Mouse (Mus musculus): ENCODE results near the gene Rprd1b. TPM values are rescaled to one million over a fixed set of nuclear protein-coding genes. Genes with fewer than 3 reads are reported as not detected.

The Rprd1b gene
- total RNA-seq, 2 experiments from 2014 or later: 18.1 to 28.0 TPM

DNA sequence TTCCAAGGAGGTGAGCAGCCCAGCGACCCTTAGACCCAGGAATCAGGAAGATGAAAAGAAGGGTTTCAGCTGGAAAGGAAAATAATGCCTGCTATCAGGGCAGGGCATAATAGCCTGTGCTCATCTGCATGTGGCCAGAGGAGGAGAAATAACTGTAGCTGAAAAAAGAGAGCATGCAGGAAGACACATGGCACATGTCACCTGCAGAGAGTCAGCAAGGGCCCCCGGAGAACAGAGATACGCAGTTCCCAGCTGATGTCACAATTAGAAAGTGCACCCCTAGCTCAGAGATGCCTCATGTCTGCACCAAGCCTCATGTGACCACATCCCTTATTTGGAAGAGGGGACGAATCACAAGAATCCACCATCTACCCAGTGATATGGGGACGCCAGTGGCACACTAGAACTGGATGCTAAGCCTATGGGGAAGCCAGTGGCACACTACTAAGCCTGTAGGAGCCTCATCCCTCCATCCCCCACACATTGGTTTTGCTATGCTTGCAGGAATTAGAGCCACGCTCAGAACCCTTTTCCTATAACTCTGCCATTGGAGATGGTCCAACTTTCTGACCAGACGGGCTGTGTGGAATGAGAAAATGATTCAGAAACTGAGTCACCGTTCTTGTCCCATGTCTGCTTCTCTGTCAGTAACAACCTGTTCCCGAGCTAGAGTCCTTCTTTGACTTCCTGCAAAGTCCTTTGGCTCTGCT lies 139.4 kb downstream of the Rprd1b start:
- peak; percentile 54 for ATAC-seq (replicated peaks; ENCODE audit: poor library complexity, severe bottlenecking)

DNA sequence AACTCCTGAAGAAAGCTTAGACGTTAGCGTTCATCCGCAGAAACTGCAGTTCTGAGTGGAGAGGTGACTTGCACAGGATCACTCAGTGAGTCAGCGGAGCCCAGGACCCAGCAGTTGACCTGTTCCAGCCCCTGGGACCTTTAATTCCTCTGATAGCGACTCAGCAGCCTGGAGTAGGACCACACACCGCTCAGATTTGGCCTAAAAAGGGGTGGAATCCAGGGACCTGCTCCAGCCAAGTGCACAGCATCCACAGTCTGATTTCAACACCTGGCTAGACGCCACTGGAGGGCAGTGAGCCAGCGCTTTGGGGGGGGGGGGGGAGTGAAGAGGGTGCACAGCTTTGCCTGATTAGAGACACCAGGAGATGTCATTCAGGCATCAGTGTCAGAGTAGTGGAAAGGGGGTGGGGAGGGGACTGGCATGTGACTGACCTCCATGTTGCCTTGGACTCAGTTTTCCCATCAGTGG lies 140.5 kb downstream of the Rprd1b start:
- ATAC-seq (replicated peaks; ENCODE audit: poor library complexity, severe bottlenecking): no peak

DNA sequence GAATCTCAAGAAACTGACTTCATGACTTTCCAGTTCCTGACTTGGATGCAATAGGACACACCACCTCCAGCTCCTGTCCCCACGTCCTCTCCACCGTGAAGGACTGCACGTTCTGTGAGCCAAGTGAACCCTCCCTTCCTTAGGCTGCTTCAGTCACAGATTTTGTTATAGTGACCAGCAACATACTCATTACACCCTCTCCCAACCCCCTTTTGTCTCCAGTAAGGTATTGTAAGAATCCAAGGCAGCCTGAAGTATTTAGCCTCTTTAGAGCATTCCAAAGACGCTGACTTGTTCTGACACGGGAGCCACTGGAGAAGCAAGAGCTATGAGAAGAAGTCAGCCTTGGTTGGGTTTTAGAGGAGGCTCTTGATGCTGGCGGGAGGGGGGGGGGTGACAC lies 141.1 kb downstream of the Rprd1b start:
- ATAC-seq (replicated peaks; ENCODE audit: poor library complexity, severe bottlenecking): no peak

DNA sequence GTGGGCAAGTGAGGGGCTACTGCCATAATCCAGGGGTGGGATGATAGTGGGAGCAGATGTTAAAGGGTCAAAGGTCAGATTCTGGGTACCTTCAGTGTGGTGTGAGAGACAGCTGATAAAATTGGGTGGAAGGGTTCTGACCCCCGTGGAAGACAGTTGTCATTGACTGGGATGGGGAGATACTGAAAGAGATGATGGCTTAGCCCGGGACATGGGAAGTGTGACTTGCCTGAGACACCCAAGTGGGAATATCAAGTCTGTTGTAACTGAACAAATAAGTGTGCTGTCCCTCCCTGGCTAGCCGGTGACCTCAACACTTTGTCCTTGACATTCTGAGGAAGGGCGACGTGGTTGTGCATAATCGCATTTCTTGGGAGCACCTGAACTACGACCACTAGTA lies 141.5 kb downstream of the Rprd1b start:
- ATAC-seq (replicated peaks; ENCODE audit: poor library complexity, severe bottlenecking): no peak

DNA sequence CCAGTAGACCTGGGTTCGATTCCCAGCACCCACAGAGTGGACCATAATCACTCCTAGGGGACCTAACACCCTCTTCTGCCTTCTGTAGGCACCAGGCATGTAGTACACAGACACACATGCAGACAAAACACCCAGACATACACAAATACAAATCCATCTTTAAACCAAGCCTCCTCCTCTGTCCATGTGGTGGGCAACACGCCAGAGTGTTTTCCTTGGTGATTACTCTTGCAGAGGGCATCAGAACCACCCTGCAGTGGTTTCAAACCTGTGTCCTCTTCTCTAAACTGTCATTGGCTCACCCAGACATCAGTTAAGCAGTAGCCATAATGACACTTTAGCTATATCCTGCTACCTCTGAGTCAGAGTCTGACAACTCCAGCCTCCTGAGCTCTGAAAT lies 142.1 kb downstream of the Rprd1b start:
- ATAC-seq (replicated peaks; ENCODE audit: poor library complexity, severe bottlenecking): no peak

DNA sequence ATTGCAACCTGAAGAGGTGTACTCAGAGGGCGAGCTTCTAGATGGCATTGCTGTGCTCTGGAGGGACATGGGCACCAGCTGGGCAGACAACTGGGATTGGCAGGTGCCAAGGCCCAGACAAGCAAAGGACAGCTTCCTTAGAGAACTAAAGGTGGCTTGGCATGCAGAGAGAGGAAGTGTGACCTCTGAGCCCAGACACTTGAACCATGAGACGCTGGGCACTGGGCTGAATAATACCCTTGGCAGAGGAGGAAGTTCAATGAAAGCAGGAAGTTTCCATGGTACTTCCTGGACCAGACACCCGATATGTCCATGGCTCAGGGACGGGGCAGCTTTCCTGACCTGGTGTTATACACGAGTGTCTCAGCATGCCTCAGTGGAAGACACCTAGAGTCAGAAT lies 146.1 kb downstream of the Rprd1b start:
- peak; percentile 38 for ATAC-seq (replicated peaks; ENCODE audit: poor library complexity, severe bottlenecking)

DNA sequence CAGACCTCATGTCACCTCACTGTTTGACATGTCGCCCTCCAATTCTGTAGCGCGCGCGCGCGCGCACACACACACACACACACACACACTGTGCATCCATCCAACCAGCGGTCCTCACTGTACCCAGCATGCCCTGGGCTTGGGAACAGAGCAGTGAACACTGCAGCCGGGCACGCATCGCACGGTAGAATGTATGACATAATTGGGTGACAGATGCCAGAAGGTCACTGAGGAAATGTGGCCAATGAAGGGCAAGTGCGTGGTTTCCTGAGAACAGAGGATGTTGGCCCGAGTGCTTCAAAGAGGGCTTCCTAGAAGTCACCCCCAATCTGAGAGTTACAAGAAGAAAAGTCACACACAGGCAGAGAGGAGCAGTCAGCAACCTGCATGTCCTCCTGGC lies 146.7 kb downstream of the Rprd1b start:
- peak; percentile 29 for ATAC-seq (replicated peaks; ENCODE audit: poor library complexity, severe bottlenecking)

DNA sequence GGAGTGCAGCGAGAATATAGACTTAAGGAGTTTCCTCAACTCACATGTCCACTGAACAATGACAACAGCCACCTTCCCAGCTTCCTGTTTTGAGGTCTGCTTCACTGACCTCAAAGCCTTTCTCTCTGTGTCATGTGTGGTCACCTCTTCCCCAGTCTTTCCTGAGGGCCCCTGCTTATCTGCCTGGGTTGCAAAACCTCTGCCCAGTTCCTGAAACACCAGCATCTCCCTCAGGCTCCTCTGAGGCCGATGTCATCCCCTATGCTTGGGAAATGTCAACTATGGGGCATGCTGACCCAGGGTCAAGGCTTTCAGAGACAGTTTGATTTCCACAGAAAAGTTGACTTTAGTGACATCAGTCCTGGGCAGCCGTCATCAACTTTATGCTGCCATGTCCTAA lies 147.1 kb downstream of the Rprd1b start:
- peak; percentile 75 for ATAC-seq (replicated peaks; ENCODE audit: poor library complexity, severe bottlenecking)

DNA sequence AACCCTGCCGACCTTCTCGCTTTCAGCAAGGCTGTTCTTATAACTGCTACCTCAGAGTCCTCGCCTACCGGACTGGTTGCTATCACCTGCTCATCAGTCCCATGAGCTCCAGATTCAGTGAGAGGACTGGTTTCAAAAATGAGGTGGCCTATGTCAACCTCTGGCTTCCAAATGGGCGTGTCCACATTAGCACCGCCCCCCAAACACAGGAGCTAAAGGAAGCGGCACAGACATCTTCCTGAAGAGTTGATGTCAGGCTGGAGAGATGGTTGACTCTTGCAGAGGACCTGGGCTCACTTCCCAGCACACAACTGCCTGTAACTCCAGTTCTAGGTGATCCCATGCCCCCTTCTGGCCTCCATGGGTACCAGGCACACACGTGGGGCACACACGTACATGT lies 148.5 kb downstream of the Rprd1b start:
- no peak for ATAC-seq (replicated peaks; ENCODE audit: poor library complexity, severe bottlenecking)

DNA sequence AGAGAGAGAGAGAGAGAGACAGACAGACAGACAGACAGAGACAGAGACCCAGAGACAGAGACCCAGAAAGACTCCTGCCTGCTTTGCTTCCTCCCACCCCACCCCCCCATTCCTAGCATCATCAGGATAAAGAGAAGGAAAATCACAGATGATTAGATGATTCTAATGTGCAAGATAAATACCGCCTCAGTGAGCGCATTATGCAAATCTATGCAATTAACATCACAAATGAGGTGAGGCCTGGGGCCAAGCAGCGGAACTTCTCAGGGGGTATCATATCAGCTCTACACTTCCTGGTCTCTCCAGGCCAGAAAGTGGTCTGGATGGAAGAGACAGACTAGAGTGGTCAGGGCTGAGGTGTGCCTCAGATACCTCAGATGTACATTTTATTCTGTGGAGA lies 149.3 kb downstream of the Rprd1b start:
- ATAC-seq (replicated peaks; ENCODE audit: poor library complexity, severe bottlenecking): no peak

DNA sequence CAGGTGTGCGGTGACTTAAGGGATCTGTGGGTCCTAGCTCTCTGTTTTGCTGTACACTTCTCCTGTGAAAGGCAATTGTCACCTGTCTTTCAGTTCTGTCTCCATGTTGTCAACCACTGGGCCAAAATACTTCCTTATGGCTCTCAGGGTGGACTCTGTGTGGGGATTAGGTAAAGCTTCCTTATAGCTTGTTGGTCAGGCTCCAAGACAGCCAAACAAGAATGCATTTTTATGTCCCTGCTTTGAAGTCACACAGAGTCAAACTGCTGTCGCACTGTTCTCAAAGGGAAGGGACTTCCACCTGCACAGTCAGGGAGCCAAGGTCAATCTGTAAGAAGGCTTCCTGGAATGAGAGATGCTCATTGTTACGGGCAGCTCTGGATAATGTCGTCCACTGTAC lies 149.8 kb downstream of the Rprd1b start:
- no peak for ATAC-seq (replicated peaks; ENCODE audit: poor library complexity, severe bottlenecking)

DNA sequence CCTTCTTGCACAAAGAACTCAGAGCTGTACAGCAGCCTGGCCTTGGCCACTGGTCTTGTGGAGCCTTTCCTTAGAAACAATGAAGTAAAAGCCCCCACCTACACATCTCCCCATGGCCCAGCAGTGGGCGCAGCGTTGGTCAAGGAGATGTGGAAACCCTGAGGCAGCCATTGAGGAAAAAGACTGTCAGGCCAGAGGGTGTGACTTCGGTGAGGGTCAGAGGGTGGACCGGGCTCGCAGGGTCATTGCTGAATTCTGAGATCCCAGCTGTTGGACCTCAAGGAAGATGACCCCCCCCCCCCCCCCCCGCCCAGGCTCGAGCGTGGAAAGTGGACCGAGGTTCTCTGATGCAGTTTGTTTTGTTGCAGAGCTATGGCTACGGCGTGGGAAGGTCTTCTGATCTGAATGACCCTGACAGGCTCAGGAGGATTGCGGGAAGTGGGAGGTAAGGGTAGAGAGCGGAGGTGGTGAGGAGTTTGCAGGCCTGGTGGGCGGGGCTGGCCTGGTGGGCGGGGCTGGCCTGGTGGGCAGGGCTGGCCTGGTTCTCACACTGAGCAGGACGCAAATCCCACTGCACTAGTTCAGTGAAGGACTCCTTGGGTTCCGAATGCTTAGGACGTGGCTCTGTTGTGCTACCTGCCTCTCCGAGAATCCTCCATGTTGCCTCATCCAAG lies 150.5 kb downstream of the Rprd1b start:
- peak; percentile 25 for ATAC-seq (replicated peaks; ENCODE audit: poor library complexity, severe bottlenecking)

DNA sequence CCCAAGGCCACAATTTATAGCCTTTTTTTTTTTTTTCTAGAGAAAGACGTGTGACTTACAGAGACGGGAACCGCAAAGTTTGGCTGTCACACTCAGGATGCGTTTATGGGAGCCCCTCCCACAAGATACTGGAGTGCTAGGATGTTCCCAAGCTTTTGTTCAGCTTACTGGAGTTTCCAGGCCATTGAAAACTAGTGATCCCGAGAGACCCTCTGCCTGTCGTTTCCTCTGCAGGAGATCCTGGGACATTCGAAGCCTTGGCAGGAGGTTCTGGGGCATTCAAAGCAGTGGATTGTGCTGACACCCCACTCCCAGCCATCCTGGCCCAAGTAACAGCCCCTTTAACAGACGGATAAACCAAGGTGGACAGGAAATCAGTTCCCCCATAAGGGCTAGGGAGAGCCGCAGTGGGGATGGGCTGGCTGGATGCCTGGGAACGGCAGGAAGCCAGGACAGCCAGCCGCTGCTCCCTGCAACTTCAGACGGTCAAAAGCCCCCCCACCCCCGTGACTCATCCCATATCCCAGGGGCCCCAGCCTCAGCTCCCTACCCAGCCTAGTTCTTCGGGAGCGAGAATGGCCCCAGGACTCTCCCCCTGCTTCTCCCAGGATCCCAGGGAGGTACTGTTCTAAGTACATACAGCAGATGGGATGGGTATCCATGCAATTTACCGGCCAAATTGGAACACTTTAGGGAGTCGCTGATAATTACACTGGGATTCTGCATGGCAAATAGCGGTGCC lies 151.2 kb downstream of the Rprd1b start:
- no peak for ATAC-seq (replicated peaks; ENCODE audit: poor library complexity, severe bottlenecking)

DNA sequence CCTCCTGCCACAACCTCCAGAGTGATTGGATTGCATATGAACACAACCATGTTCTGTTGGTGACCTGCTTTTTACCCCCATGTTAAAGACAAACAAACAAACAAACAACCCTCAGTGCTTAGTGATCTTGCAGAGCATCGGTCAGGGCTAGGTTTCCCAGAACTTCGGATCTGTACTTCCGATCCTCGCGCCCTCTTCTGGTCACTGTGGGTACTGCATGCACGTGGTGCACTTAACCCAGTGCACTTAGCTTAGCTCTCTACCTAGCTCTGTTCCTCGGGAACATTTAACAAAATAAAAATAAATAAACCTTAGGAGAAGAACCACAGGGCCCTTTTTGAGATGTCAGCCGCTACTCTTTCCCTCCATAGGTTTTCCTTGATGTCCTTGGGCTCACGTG lies 152.5 kb downstream of the Rprd1b start:
- ATAC-seq (replicated peaks; ENCODE audit: poor library complexity, severe bottlenecking): no peak

Other genes starting within 250 kb of the Rprd1b start
- not detected in 2 replicates for gene Vstm2l, start 113.8 kb upstream of the Rprd1b start, total RNA-seq (2014; fragmentation: Nextera tagmentation)
- gene Vstm2l, start 113.8 kb upstream of the Rprd1b start, total RNA-seq (2017): not detected in 2 replicates
- 29.5 and 38.7 TPM in 2 replicates for gene Tti1, start 64 bp upstream of the Rprd1b start, total RNA-seq (2014; fragmentation: Nextera tagmentation)
- 25.3 and 27.0 TPM in 2 replicates for gene Tti1, start 64 bp upstream of the Rprd1b start, total RNA-seq (2017)
- gene Tgm2, start 117.9 kb downstream of the Rprd1b start, total RNA-seq (2014; fragmentation: Nextera tagmentation): not detected in 2 replicates
- 0.04 and 0.21 TPM in 2 replicates for gene Tgm2, start 117.9 kb downstream of the Rprd1b start, total RNA-seq (2017)
- 0.21 TPM in 1 of 2 replicates, not detected in the other for gene D630003M21Rik, start 200.7 kb downstream of the Rprd1b start, total RNA-seq (2014; fragmentation: Nextera tagmentation)
- gene D630003M21Rik, start 200.7 kb downstream of the Rprd1b start, total RNA-seq (2017): not detected in 2 replicates
- gene Bpi, start 229.6 kb downstream of the Rprd1b start, total RNA-seq (2014; fragmentation: Nextera tagmentation): not detected in 2 replicates
- gene Bpi, start 229.6 kb downstream of the Rprd1b start, total RNA-seq (2017): not detected in 2 replicates